Mouse (Mus musculus) intestine, postnatal 0 days (tissue): ENCODE measurements around the gene Plekhg1. TPM values are rescaled to one million over a fixed set of nuclear protein-coding genes. Genes with fewer than 3 reads are reported as not detected.

Source experiments
- ATAC-seq: fragments of 200-750 bp; cut with Nextera tagmentation; 2 replicates; pipeline ENCODE4 v1.8.0; 2017; ENCODE audit warnings: mild to moderate bottlenecking, moderate TSS enrichment, moderate library complexity
- H3K27ac ChIP-seq: fragments of 300-500 bp; sonication (generic); 2 replicates; pipeline ENCODE4 v1.5.1; 2014; ENCODE audit warnings: mild to moderate bottlenecking, low read depth, low read length, moderate library complexity
- H3K27me3 ChIP-seq: fragments of 300-500 bp; sonication (generic); replicated peaks from 2 replicates; pipeline ENCODE4 v1.6.1; 2014; ENCODE audit warnings: low read length, mixed read lengths; ENCODE audit not compliant: control insufficient read depth, insufficient read depth
- H3K36me3 ChIP-seq: fragments of 300-500 bp; sonication (generic); 2 replicates; pipeline ENCODE4 v1.6.1; 2014; ENCODE audit warnings: mild to moderate bottlenecking, moderate library complexity; ENCODE audit not compliant: control insufficient read depth, insufficient read depth
- H3K4me1 ChIP-seq: fragments of 300-500 bp; sonication (generic); replicated peaks from 2 replicates; pipeline ENCODE4 v1.6.1; 2014; ENCODE audit warnings: antibody characterized with exemption, low read length, mixed read lengths; ENCODE audit not compliant: control insufficient read depth, insufficient read depth
- H3K4me2 ChIP-seq: fragments of 300-500 bp; sonication (generic); replicated peaks from 2 replicates; pipeline ENCODE4 v1.6.1; 2014; ENCODE audit warnings: low read depth, mild to moderate bottlenecking, moderate library complexity
- H3K4me3 ChIP-seq: fragments of 300-500 bp; sonication (generic); 2 replicates; pipeline ENCODE4 v1.5.1; 2014; ENCODE audit warnings: low read depth, low read length
- H3K9ac ChIP-seq: fragments of 300-500 bp; sonication (generic); 2 replicates; pipeline ENCODE4 v1.6.1; 2014; ENCODE audit warnings: mild to moderate bottlenecking, low read depth, low read length
- H3K9me3 ChIP-seq: fragments of 300-500 bp; sonication (generic); 2 replicates; pipeline ENCODE4 v1.6.1; 2016; ENCODE audit warnings: mixed run types; ENCODE audit not compliant: control insufficient read depth
- CTCF ChIP-seq: sonication (generic); IDR thresholded peaks from 2 replicates; pipeline ENCODE4 v1.5.1; 2016; ENCODE audit warnings: low read depth, mild to moderate bottlenecking, control low read depth, antibody characterized with exemption, moderate library complexity
- WGBS: fragments of 180-500 bp; shearing (Covaris S2); extraction: QIAGEN DNeasy Blood & Tissue Kit; methylation state at CpG from one replicate; pipeline ENCODE4 v1.1.7; 2014; 5-methylcytosine and 5-hydroxymethylcytosine counted together
- polyA plus RNA-seq: library from polyadenylated mRNA; unstranded; fragments of >200 nt; fragmentation: Nextera tagmentation; extraction: Ambion mirVana; gene quantifications from 2 replicates; pipeline ENCODE4 v1.2.1, GENCODE M21; 2015

The Plekhg1 gene
- polyA plus RNA-seq, 1 experiment from 2014 or later, result 2.1 TPM

DNA sequence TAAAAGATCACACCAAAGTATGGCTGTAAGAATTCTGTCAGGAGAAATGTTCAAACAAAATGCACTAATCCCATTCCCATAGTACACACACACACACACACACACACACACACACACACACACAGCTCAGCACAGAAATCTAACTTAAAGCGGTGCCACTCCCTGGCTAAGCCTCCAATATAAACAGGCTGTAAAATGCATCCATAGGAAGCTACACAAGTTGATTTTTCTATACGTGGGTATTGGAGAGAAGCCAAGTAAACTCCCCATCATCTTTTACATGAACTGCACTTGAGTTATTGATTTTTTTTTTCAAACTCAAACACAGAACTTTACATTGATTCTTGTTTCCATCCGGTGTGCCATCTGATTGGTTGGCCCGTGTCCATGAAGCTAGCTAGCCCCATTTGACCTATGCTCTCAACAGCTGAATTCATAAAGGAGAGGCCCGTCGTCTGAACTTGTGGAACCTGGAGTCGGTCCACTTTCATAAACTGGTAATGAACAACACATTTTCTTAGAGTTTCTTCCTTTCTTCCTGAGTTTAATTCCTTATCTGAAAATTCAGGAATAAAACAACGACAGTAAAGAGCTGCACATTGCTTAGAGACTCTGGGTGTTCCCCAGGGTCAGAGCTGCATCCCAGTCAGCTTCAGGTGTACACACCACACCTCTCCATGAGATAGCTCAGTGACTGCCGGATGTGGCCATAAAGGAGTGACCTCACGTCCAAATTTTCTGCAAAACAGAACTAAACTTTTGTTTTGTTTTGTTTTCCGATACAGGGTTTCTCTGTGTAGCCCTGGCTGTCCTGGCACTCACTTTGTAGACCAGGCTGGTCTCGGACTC lies 39.7 kb upstream of the Plekhg1 start:
- ATAC-seq, result peak; percentile 96
- TF ChIP-seq CTCF, result no peak
- Histone ChIP-seq H3K9ac (no peak overlapping the region), H3K27me3 (no peaks in the 10 kb centered on the region), H3K27ac (no peak overlapping the region; the same call in 1 of the 2 replicates), H3K4me3 (no peak overlapping the region), H3K36me3 (no peaks in the 10 kb centered on the region), H3K4me1 (no peaks in the 10 kb centered on the region; the same call in 1 of the 2 replicates), H3K9me3 (no peaks in the 10 kb centered on the region), H3K4me2 (no peak overlapping the region)
- 33% methylated on average over 12 of the region's 12 CpGs for WGBS

DNA sequence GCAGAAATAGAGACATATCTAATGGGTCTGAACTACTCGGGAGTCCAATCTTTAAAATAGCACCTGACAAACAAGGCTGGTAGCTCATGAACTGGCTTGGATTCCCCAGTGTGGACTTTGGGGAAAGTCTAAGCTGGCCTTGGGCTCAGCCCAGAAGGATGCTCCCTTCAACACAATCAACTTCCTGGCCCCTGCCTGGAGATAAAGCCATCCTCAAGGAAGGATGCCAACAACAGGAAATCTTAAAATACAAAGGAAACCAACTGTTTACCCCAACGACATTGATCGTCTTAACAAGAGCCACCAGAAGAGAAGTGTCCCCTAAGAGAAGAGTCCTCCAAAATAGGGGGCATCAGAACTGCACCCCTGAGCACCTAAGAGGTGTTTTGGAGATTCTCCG lies 38.3 kb upstream of the Plekhg1 start:
- TF ChIP-seq CTCF, result no peak
- no peak for ATAC-seq
- 84% methylated on average over 4 of the region's 4 CpGs for WGBS
- H3K27me3 ChIP-seq, result no peaks in the 10 kb centered on the region
- no peaks in the 10 kb centered on the region for H3K9me3 ChIP-seq
- no peaks in the 10 kb centered on the region; the same call in 1 of the 2 replicates for H3K4me1 ChIP-seq
- H3K36me3 ChIP-seq, result no peaks in the 10 kb centered on the region
- no peak overlapping the region for H3K4me3 ChIP-seq
- no peak overlapping the region for H3K27ac ChIP-seq
- no peak overlapping the region for H3K4me2 ChIP-seq
- no peak overlapping the region for H3K9ac ChIP-seq

DNA sequence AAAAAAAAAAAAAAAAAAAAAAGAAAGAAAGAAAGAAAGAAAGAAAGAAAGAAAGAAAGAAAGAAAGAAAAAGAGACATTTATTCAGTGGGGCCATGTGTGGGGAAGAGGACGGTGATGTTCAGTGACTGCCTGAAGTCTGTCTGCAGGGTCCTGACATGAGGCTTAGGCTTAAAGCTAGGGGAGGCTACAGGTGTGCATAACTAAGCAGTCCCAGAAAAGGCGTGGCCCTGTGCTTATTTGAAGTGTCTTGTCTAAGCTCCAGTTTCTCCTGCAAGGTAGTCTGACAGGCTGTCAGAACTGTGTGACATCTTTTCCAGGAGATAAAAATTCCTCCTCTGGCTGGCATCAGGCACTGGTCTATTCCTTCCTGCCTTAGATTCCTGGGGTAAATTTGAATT lies 37.6 kb upstream of the Plekhg1 start:
- no peaks in the 10 kb centered on the region for H3K9me3 ChIP-seq
- H3K36me3 ChIP-seq, result no peaks in the 10 kb centered on the region
- no peaks in the 10 kb centered on the region; the same call in 1 of the 2 replicates for H3K4me1 ChIP-seq
- no peak for ATAC-seq
- no peak for TF ChIP-seq CTCF
- H3K27ac ChIP-seq, result no peak overlapping the region
- no peaks in the 10 kb centered on the region for H3K27me3 ChIP-seq
- WGBS, result 70% methylated on average over 2 of the region's 2 CpGs
- no peak overlapping the region for H3K4me2 ChIP-seq
- H3K4me3 ChIP-seq, result no peak overlapping the region
- no peak overlapping the region for H3K9ac ChIP-seq

DNA sequence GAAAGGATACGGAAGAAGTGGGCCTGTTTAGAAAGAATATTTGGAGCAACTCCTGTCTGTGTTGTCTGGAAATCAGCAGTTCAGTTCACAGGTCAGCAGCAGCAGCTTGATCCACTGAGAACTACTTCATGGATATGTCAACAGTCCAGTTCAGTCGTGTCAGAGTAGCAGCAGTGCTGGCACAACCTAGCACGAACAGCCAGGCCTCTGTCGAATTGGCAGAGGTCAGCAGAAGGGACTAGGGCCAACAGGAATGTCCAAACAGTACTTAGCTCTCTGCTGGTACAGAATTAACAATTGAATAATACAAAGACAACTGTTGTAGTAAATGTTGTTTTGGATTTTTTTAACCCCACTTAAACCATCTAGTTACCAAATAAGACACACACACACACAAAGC lies 33.9 kb upstream of the Plekhg1 start:
- Histone ChIP-seq H3K36me3 (no peaks in the 10 kb centered on the region), H3K27me3 (no peaks in the 10 kb centered on the region), H3K4me3 (no peak overlapping the region), H3K4me2 (no peak overlapping the region), H3K27ac (no peak overlapping the region), H3K9me3 (no peaks in the 10 kb centered on the region), H3K4me1 (no peaks in the 10 kb centered on the region), H3K9ac (no peak overlapping the region)
- 59% methylated on average over 4 of the region's 4 CpGs for WGBS
- no peak for TF ChIP-seq CTCF
- ATAC-seq, result no peak

DNA sequence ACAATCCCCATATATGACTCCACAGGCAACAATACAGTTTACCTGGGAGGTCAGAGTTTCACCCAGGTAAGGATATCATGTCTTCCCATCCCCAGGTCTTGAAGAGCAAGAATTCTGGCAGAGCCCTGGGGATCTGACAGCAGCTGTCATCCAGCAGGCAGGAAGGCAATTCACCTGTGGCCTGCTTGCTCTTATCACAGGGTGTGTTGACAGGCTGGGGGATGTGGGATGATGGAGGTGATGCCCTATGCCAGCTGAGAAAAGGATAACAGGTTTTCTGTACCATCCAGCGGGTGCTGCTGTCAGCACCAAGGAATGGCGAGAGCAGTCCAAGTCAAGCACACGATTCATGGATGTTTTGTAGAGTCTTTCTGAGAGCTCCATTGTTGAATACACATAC lies 30.1 kb upstream of the Plekhg1 start:
- no peak overlapping the region for H3K4me2 ChIP-seq
- no peaks in the 10 kb centered on the region for H3K4me1 ChIP-seq
- H3K9ac ChIP-seq, result no peak overlapping the region
- H3K36me3 ChIP-seq, result no peaks in the 10 kb centered on the region
- WGBS, result 80% methylated on average over 3 of the region's 3 CpGs
- no peaks in the 10 kb centered on the region for H3K27me3 ChIP-seq
- H3K27ac ChIP-seq, result no peak overlapping the region
- no peak for ATAC-seq
- no peak for TF ChIP-seq CTCF
- H3K9me3 ChIP-seq, result no peaks in the 10 kb centered on the region
- H3K4me3 ChIP-seq, result no peak overlapping the region

DNA sequence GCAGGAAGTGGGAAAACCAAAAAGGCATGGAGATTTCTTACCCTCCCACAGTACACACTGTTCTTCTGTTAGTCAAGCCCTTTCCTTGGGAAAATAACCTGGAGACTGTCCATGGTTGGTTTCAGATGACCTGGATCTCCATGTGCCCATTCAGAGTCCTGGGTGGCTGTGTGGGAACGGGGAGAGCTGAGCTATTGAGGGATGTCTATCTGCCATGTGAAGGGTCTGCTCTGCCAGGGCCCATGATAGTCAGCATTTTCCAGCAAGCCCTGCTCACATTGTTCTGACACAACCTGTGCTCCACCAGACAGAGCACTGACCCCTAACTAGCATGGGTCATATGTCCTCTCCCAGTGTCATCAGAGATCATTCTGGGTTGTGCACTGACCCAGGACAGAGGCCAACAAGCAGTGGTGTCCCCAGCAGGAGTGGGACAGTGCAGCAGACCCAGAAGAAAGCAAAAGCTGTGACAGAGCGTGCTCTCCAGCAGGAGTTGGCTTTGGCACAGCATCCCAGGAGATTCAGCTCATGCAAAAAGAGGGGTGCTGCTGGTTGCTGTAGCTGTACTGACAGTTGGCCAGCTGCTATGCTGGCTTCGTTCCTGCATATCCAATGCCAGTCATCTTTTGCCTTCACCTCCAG lies 24.7 kb upstream of the Plekhg1 start:
- Histone ChIP-seq H3K4me2 (no peak overlapping the region), H3K27me3 (no peaks in the 10 kb centered on the region), H3K36me3 (no peaks in the 10 kb centered on the region), H3K27ac (no peak overlapping the region), H3K9me3 (no peaks in the 10 kb centered on the region), H3K4me3 (no peak overlapping the region), H3K4me1 (no peaks in the 10 kb centered on the region), H3K9ac (no peak overlapping the region)
- WGBS, result 94% methylated on average over 3 of the region's 3 CpGs
- TF ChIP-seq CTCF, result no peak
- ATAC-seq, result no peak
